Mouse (Mus musculus) gastrocnemius, adult 8-10 months (tissue): ENCODE data around the gene Sox6. TPM values are rescaled to one million over a fixed set of nuclear protein-coding genes. Genes with fewer than 3 reads are reported as not detected.

Experiments used
- DNase-seq, 2 experiments: peaks; one replicate each; pipeline ENCODE4 v3.0.0; 2022; ENCODE audit warnings: low spot score in 2 of 2
- total RNA-seq, 4 experiments: library from RNA; stranded (reverse); gene quantifications; 2 replicates each; pipeline ENCODE4 v1.2.4; 2022

Gene Sox6
- total RNA-seq, 4 experiments from 2014 or later, result 156 to 192 (median 179) TPM

GRCm38 (mm10) chr7:115895028-115895671 is 143.4 kb downstream of the Sox6 start:
- DNase-seq, result no peak

- DNase-seq, result no peak
These were observed 147.1 kb downstream of the Sox6 start for GRCm38 (mm10) chr7:115891482-115891881.

GRCm38 (mm10) chr7:115889926-115890325 is 148.7 kb downstream of the Sox6 start:
- DNase-seq, result no peak

- DNase-seq, result no peak
These were observed 150.0 kb downstream of the Sox6 start for GRCm38 (mm10) chr7:115888561-115888960.

- no peak for DNase-seq
These were observed 150.5 kb downstream of the Sox6 start for GRCm38 (mm10) chr7:115888120-115888519.

- no peak for DNase-seq
These were observed 165.7 kb downstream of the Sox6 start for GRCm38 (mm10) chr7:115872903-115873302.

- no peak for DNase-seq
These were observed 170.1 kb downstream of the Sox6 start for GRCm38 (mm10) chr7:115868504-115868903.

GRCm38 (mm10) chr7:115867518-115868270 is 170.9 kb downstream of the Sox6 start:
- DNase-seq, result no peak

GRCm38 (mm10) chr7:115866698-115867500 is 171.7 kb downstream of the Sox6 start:
- DNase-seq, result no peak

- DNase-seq, result no peak
These were observed 172.5 kb downstream of the Sox6 start for GRCm38 (mm10) chr7:115865979-115866697.

- DNase-seq, result no peak
These were observed 173.4 kb downstream of the Sox6 start for GRCm38 (mm10) chr7:115865231-115865630.

- no peak for DNase-seq
These were observed 174.2 kb downstream of the Sox6 start for GRCm38 (mm10) chr7:115864411-115864810.

GRCm38 (mm10) chr7:115859691-115860401 is 178.8 kb downstream of the Sox6 start:
- DNase-seq, result no peak

GRCm38 (mm10) chr7:115851131-115851530 is 187.5 kb downstream of the Sox6 start:
- no peak for DNase-seq

- no peak for DNase-seq
These were observed 192.7 kb downstream of the Sox6 start for GRCm38 (mm10) chr7:115845791-115846366.

- no peak for DNase-seq
These were observed 193.7 kb downstream of the Sox6 start for GRCm38 (mm10) chr7:115844910-115845309.

- DNase-seq, result peak; percentile 38 to 44
These were observed 194.2 kb downstream of the Sox6 start for GRCm38 (mm10) chr7:115844431-115844830.

- no peak for DNase-seq
These were observed 196.3 kb downstream of the Sox6 start for GRCm38 (mm10) chr7:115842251-115842650.

- no peak for DNase-seq
These were observed 198.0 kb downstream of the Sox6 start for GRCm38 (mm10) chr7:115840613-115841012.

- no peak for DNase-seq
These were observed 203.6 kb downstream of the Sox6 start for GRCm38 (mm10) chr7:115835005-115835404.
